Mouse (Mus musculus): Measurements from ENCODE around the gene Eif1.
"Not testable (repeated sequence)": the region's sequence is repeated elsewhere in the genome, so short reads cannot be mapped to it uniquely, and the experiment has no call there.

Eif1 gene

DNA sequence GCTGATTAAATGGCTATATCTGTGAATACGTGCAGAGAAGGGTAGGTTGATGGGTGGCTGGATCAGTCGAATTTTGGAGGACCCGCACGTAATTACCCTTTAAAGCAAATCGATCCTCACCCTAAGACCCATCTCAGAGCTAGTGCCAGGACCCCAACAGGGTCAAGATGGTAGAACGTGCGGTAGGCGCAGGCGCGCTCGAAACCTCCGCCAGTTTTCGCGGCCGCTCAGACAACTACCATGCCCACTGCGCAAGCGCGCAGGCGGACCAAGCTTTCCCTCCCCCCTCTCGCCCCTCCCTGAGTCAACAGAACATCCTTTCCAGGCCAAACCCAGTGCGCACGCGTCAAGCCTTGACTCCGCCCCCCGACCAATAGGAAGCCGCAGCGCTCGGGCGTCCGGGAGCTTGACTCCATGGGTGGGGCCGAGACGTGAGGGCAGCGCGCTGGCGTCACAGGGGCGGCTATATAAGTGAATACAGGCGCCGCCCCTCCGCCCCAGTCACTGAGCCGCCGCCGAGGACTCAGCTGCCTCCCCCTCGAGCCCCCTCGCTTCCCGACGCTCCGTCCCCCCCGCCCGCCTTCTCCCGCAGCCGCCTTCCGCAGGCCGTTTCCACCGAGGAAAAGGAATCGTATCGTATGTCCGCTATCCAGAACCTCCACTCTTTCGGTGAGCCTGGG, at the start of gene Eif1:
Gene Eif1 (plus strand): TSS at position 394 of the 680 bp plus-strand sequence.
- DNase-seq (ENCODE audit: low spot score): peak; percentile 100

DNA sequence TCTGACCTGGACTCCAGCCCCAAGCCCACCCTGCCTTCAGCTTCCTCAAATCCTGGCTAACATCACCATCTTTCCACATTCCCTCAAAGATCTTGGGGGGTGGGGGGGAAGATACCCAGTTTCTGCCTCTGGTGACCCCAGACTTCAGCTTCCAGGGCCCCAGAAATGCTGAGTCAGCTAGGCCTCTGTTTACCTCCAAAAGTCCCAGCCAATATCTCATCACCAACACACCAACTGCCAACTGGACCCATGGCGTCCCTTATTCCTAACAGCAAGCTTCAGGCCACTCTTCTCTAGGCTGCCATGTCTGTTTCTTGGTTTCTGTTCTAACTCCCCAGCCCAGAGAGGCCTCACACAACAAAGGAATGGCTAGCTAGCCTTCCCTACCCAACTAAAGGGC, 47.8 kb upstream of the Eif1 start:
- DNase-seq (ENCODE audit: low spot score): no peak

DNA sequence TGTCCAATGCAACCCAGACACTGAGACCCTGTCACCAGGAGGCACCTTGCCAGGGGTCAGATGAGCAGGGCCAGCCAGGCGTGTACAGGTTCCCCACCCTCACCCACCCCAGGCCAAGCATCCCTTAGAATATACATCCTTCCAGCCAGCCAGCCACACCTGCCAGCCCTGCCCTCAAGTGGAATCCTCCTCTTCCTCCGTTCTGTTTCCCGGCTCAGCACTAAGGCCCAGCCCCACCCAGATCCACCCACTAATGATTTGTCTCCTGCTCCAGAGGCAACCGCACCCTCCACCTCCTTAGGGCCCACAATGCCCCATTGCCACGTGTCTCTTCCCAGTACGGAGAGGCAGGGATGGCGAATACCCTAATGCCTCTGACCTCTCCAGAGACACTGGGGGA, 45.0 kb upstream of the Eif1 start:
- no peak for DNase-seq (ENCODE audit: low spot score)

- no peak for DNase-seq (ENCODE audit: low spot score)
Measured at GRCm38 (mm10) chr11:100275466-100275865, 44.2 kb upstream of the Eif1 start.

GRCm38 (mm10) chr11:100277726-100278480, 41.8 kb upstream of the Eif1 start:
- no peak for DNase-seq (ENCODE audit: low spot score)

- DNase-seq (ENCODE audit: low spot score): no peak
Measured at GRCm38 (mm10) chr11:100278759-100279158, 40.9 kb upstream of the Eif1 start.

DNA sequence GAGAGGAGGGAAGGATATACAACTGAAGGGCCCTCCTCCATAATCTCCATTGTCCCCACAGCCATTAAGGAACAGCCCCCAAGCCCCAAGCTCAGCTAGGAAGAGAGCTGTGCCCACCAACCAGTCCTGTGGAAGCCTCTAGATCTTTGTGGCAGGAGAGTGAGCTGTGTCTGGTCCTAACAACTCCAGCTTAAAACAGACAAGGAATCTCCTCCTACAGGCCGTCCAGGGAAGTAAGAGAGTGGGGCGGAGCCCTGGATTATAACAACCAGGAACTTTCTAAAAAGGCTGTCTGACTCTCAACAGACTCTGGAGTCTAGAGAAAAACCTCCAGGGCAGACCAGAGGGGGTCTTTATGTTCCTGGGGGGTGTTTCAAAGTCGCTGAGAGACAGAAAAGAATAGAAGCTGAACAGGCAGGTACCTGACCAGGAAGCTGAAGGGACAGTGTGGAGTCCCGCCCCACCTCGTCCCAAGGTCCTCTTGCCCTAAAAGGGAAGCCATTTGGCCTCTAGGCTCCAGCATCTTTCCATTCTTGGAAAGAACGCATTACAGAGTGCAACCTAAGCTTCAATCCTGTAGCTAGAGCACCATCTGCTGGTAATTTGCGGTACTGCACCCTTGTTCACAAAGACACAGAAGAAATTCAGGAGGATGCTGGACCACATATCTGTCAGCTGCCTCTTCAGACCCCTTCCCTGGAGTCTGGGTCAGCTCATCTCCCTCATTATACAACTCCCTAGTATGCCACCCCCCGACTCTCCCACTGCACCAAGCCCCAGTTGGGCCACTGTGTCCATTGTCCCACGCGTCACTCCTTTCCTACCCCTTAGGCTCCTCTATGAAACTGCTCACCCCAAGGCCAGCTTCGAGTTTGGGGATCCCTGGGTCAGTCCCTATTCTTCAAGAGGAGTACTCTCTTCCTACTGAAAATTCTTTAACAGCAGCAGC, 37.8 kb upstream of the Eif1 start:
- DNase-seq (ENCODE audit: low spot score): peak; percentile 79

- peak; percentile 82 for DNase-seq (ENCODE audit: low spot score)
Measured at GRCm38 (mm10) chr11:100282549-100282948, 37.1 kb upstream of the Eif1 start.

- DNase-seq (ENCODE audit: low spot score): peak; percentile 54
Measured at GRCm38 (mm10) chr11:100284988-100285387, 34.7 kb upstream of the Eif1 start.

- DNase-seq (ENCODE audit: low spot score): peak; percentile 86
Measured at GRCm38 (mm10) chr11:100287024-100287423, 32.7 kb upstream of the Eif1 start.

GRCm38 (mm10) chr11:100288942-100289341, 30.7 kb upstream of the Eif1 start:
- DNase-seq (ENCODE audit: low spot score): peak; percentile 90

DNA sequence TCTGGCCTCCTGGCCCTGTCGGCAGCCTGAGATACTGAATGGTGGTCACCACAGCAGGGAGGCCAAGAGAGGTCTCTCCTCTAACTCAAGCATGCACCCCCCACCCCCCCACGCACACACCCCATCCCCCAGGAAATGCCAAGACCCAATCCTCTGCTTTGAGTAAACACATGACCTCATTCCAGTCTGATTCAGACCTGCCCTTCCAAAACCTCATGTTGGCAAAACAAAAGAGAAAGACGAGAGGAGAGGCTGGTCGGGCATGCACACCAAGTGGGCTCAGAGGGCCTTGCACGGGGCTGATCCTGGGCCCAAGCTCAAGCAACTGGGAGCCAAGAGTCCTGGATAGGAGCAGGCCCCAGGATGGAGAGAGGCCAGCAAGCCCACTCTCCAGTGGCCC, 29.4 kb upstream of the Eif1 start:
- peak; percentile 44 for DNase-seq (ENCODE audit: low spot score)

DNA sequence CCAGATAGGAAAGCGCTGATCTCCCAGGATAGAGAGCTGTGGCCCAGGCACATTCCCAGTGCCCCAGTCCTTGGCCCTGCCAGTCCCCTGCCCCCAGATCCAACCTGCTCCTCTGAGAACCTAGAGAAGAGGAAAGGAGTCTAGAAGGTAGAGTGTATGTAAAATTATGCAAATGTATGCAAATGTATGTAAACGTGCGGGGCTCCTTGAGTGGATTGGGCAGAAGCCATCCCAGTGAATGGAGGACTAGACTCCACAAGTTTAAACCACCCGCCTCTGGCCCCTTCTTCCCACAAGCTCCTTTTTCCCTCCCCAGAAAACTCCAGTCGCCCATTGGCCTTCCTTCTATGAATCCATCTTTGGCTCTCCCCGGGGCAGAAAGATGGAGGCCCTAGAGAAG, 26.8 kb upstream of the Eif1 start:
- no peak for DNase-seq (ENCODE audit: low spot score)

DNA sequence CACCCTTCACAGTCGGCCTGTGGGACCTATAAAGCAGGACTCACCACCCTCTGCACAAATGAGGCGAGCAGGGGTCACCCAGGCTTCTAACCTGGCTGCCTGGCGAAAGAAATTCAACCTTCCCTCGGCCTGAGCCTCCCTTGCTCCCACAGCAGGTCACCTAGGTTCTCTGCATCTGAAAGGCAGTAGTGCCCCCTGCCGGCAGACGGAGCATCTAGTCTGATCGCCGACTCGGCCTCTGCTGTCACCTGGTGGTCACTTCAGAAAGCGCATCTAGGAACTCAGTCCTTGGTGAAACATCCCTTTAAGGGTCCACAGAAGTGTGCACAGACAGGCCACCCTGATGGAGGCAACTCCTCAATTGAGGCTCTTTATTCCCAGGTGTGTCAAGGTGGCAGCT, 24.4 kb upstream of the Eif1 start:
- DNase-seq (ENCODE audit: low spot score): peak; percentile 78

DNA sequence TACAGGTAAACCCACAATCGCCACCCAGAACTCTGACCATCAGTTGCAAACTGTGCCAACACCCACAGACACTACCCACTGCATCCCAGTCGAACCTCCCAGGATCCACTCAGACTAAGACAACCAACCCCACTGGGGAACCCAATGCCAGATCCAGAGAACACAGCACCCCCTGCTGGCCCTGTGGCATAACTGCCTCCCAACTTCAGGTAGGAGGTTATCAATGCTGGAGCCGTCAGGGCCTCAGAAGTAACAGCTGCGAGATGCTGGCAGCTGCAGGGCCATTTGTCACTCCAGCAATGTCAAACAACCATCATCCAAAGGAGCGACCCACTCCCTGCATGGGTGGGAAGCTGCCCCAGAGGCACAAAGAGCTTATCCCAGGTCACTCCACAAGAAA, 21.9 kb upstream of the Eif1 start:
- DNase-seq (ENCODE audit: low spot score): no peak

DNA sequence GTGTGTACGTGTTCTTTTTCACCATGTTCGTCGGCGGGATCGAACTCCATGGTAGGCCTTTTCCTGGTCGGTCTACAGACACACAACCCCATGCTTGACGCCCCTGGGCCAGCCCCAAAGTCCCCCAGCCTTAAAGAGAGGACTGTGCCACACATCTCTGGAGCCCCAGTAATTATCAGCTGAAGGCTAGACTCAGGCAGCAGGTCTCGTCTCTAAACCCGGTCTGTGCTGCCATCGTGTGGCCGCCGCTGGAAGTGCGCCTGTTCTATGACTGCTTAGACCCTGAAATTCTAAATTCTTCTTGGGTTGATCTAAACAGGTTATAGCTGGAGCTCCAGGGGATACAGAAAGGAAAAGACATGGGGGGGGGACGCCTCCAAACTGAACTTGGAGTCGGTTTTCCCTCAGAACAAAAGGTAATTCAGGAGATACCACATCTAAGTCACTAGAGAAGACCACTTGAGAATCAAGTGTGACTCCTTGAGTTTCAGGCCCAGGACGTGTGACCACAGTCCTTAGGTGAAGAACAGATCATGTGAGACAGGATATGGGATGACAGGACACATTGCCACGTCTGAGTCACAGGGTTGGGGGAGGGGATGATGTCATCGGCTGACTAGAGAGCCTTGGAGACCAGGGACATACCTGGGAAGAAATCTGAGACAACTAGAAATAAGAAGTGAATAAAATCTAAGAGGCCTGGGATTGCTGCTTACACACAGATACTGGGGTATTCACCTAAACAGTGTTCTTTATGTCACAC, 21.2 kb upstream of the Eif1 start:
- DNase-seq (ENCODE audit: low spot score): peak; percentile 77

DNA sequence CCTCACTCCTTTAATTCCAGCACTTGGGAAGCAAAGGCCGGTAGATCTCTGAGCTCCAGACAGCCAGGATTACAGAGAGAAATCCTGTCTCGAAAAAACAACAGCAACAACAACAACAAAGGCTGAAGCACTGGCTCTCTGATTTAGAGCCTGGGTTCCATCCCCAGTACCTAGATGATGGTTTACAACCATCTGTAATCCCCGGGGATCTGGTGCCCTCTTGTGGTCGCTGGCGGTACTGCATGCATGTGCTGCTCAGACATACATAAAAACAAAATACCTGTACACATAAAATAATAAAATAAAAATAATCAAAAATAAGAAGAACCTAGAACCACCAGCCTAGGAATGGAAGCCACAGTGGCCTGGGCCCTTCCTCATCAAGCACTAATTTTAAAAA, 19.4 kb upstream of the Eif1 start:
- DNase-seq (ENCODE audit: low spot score): peak; percentile 50

DNA sequence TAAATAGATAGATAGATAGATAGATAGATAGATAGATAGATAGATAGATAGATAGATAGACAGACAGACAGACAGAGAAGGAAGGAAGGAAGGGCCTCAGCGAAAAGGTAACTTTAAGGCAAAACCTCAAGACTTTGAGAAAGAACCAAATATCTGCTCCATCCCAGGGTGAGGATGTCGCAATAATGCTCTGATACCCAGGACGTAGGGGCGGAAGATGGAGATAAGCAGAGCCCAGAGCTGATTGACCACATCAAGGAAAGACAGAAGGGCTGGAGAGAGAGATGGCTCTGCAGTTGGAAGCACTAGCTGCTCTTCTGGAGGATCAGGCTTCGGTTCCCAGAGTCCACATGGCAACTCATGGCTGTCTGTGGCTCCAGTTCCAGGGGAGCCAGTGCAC, 18.4 kb upstream of the Eif1 start:
- no peak for DNase-seq (ENCODE audit: low spot score)

DNA sequence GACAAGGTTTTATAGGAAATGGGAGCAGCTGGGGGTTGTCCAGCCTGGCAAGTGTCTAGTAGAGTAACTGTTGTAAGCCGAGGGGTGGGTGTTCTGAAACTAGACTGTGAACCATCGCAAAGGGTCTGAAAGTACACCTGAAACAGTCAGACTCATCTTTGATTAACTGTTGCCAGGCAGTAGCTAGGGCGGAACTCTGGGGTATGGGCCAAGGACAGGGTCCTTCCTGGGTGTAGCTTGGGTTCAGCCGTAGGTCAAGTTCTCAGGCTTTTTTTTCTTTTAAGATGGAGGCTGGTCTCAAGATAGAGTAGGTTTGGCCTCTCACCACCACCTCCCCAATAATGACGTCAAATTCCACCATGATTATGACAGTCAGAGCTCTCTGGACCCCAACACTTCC, 11.8 kb upstream of the Eif1 start:
- DNase-seq (ENCODE audit: low spot score): no peak

- DNase-seq (ENCODE audit: low spot score): not testable (repeated sequence)
Measured at GRCm38 (mm10) chr11:100308672-100309071, 11.0 kb upstream of the Eif1 start.

DNA sequence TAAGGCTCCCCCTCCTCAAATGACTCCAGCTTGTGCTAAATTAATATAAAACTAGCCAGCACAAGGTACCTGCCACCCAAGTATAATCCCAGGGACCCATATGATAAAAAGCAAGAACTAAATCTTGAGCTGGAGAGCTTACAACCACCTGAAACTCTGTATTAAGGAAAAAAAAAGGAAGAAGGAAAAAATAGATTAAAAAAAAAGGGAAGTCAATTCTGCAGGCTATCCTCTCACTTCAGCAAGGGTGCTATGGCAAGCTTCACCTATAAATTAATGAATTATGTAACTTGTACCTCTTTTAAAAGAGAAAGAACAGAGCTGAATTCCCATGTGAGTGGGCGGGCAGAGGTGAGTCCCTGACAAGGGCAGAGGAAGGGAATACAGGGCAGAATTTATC, 8.0 kb upstream of the Eif1 start:
- no peak for DNase-seq (ENCODE audit: low spot score)
